Mouse (Mus musculus) olfactory bulb, adult 2 months (tissue): ENCODE measurements around the gene B430305J03Rik. TPM values are rescaled to one million over a fixed set of nuclear protein-coding genes. Genes with fewer than 3 reads are reported as not detected.

ENCODE experiments used
- H3K27ac ChIP-seq: fragments of 200-500 bp; 2 replicates; pipeline ENCODE4 v1.5.1; 2012; ENCODE audit warnings: low read depth, low read length; ENCODE audit not compliant: insufficient read depth
- H3K4me1 ChIP-seq: fragments of 200-500 bp; 2 replicates; pipeline ENCODE4 v1.6.1; 2012; ENCODE audit warnings: low read length; ENCODE audit not compliant: control insufficient read depth, insufficient read depth
- H3K4me3 ChIP-seq: fragments of 200-500 bp; 2 replicates; pipeline ENCODE4 v1.5.1; 2012; ENCODE audit warnings: mild to moderate bottlenecking, low read depth, low read length, moderate library complexity; ENCODE audit not compliant: insufficient read depth
- CTCF ChIP-seq: fragments of 200-500 bp; IDR thresholded peaks from 2 replicates; pipeline ENCODE4 v1.5.1; 2012; ENCODE audit warnings: low read depth, mild to moderate bottlenecking, low read length, moderate library complexity; ENCODE audit not compliant: insufficient read depth
- POLR2A ChIP-seq: fragments of 200-500 bp; IDR thresholded peaks from 2 replicates; pipeline ENCODE4 v1.6.1; 2012; ENCODE audit warnings: mild to moderate bottlenecking, low read depth, low read length, moderate library complexity; ENCODE audit not compliant: insufficient read depth
- WGBS: fragments of 180-500 bp; shearing (Covaris S2); methylation state at CpG from one replicate; pipeline ENCODE4 v1.1.7; 2018; 5-methylcytosine and 5-hydroxymethylcytosine counted together
- polyA plus RNA-seq: library from polyadenylated mRNA; stranded (reverse); fragments of >200 nt; gene quantifications from 2 replicates; pipeline ENCODE4 v1.2.4, GENCODE M21; 2012; ENCODE audit warnings: low replicate concordance; ENCODE audit not compliant: missing spikeins, insufficient read depth, insufficient read length

The B430305J03Rik gene
- not detected in 2 replicates for polyA plus RNA-seq

DNA sequence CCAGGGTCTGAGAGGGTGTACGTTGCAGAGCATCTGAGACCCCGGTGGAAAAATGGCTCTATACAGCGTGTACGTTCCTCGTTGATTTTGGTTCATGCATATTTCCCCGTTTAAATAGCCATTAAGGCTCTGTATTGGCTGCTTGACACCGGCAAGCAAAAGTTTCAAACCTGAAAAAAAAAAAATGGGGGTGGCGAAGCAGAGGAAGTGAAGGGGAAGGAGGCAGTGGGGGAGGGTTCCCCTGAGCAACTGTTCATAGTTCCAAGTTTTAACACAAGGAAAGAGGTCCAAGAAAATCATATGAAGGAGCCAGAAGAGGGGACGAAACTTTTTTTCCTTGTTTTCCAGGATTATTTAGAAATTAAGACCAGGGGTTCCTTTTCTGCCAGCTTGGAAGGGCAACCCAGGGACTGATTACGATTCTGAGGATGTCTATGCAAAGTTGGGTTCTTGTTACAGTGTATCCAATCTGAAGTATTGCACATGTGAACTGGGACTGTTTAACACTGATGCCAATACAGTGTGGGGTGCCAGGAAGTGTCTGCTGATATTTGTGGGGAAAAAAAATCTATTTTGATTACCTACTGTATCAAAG lies at the start of gene B430305J03Rik:
Gene B430305J03Rik (minus strand): TSS at position 173 of the 595 bp plus-strand sequence.
- under 1% methylated on average over 10 of the region's 10 CpGs for WGBS
- TF ChIP-seq POLR2A (no peak), CTCF (no peak)

DNA sequence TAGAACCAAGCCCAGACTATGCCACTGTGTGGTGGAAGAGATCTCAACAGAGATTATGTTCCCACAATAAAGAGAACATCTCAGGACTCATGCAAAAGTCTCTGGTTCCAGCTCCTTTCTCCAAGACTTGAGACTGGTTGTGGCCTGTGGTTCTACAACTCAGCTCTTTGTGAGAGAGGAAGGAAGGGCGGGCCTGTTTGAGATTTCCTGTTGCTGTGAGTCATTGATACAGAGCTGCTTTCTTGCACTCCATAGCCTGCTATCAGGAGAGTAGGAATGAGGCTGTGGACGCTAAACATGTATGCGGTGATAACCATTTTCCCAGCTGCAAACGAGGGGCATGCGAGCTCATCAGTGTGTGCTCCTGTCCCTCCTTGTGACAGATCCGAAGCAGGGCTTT lies 43.9 kb upstream of the B430305J03Rik start:
- H3K27ac ChIP-seq: no peak overlapping the region
- TF ChIP-seq CTCF (no peak), POLR2A (no peak)
- no peak overlapping the region for H3K4me3 ChIP-seq
- 62% methylated on average over 6 of the region's 6 CpGs for WGBS
- no peaks in the 10 kb centered on the region for H3K4me1 ChIP-seq

More for the DNA sequence above, at the start of gene B430305J03Rik:
- peaks cover 2% of the 10 kb centered on the region; the same call in 1 of the 2 replicates for H3K4me1 ChIP-seq
- peak within 1 kb of the TSS; percentile 68 for H3K4me3 ChIP-seq
- H3K27ac ChIP-seq: peak within 1 kb of the TSS; percentile 77

DNA sequence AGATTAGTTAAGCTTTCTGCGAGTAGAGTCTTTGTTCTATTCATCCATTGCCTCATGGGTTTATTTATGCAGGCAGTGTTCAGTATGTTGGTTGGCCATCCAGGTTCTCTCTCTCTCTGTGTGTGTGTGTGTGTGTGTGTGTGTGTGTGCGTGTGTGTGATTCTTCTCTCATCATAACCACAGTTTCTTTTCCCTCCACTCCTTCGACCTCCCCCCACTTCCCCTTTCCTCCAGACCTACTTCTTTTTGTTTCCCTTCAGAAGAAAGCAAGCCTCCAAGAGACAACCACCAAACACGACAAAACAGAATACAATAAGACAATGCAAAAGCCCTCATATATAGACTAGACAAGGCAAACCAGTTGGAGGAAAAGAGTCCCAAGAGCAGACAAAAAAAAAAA lies 41.2 kb upstream of the B430305J03Rik start:
- H3K4me3 ChIP-seq: no peak overlapping the region
- no peak overlapping the region for H3K27ac ChIP-seq
- no peaks in the 10 kb centered on the region for H3K4me1 ChIP-seq
- 77% methylated on average over 4 of the region's 4 CpGs for WGBS
- no peak for TF ChIP-seq POLR2A
- TF ChIP-seq CTCF: no peak

DNA sequence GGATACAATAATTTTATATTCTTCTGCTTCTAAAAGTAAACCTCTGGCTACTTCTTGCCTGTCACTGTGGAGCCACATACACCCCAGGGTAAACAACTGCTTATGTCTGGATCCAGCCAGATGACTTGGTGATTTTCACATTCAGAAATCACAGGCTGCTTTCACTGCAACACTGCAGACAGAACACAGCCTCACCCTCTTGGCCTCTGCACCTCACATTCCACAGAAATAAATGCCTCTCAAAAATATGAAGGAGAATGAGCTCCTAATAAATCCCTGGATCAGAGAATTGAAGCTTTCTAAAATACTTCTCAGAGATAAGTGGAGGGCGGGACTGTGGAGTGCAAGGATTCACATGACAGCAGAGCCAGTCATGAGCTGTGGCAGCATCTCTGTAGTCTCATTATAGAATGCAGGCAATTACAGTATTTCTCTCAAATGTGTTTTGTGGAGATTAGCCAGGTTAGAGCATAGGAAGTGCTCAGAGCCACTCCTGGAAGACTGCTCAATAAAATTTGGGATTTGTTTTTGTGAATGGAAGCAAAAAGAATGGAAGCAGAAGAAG lies 35.2 kb upstream of the B430305J03Rik start:
- no peak overlapping the region for H3K4me3 ChIP-seq
- WGBS: 70% methylated on average over 1 of the region's 1 CpGs
- H3K4me1 ChIP-seq: no peaks in the 10 kb centered on the region
- TF ChIP-seq CTCF (no peak), POLR2A (no peak)
- H3K27ac ChIP-seq: no peak overlapping the region

DNA sequence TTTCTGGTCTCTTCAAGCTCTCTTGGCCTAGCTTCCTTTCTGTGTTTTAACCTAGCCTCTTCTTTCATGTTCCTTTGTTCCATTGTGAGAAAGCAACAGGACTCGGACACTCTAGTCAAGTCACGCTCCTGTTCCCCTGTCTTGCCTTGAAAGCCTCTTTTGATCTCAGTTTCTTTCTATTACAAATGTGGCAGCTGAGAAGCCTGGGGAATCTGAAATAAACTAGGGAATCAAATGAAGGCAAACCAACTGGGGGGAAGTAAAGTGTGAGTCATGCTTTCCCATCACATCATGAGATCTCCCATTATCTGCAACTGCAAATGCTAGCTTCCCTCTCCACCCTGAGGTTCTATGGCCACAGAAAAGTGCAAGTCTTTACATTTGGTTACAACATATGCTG lies 31.0 kb upstream of the B430305J03Rik start:
- WGBS: 32% methylated on average over 2 of the region's 2 CpGs
- peak overlapping the region; percentile 61; the same call in 1 of the 2 replicates for H3K27ac ChIP-seq
- no peaks in the 10 kb centered on the region for H3K4me1 ChIP-seq
- no peak for TF ChIP-seq CTCF
- no peak for TF ChIP-seq POLR2A
- H3K4me3 ChIP-seq: no peak overlapping the region

DNA sequence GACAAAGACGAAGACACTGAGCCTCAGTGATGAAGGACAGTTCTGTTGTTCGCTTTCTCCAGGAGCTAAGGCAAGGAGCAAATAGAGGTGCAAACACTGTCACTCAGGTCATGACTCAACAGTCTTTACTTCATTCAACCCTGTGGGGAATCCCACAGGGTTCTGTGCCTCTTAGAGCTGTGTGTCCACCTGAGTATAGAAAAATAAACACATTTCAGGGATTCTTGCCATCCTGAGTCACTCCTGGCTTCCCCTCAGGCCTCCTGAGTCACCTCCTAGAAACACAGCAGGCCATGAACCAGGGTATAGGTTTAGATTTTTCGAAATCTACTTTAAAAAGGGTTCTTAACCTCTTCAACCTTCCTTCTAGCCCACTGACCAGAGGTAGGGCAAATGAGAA lies 29.6 kb upstream of the B430305J03Rik start:
- TF ChIP-seq POLR2A (no peak), CTCF (no peak)
- 94% methylated on average over 3 of the region's 3 CpGs for WGBS
- Histone ChIP-seq H3K27ac (no peak overlapping the region), H3K4me3 (no peak overlapping the region), H3K4me1 (no peaks in the 10 kb centered on the region)

DNA sequence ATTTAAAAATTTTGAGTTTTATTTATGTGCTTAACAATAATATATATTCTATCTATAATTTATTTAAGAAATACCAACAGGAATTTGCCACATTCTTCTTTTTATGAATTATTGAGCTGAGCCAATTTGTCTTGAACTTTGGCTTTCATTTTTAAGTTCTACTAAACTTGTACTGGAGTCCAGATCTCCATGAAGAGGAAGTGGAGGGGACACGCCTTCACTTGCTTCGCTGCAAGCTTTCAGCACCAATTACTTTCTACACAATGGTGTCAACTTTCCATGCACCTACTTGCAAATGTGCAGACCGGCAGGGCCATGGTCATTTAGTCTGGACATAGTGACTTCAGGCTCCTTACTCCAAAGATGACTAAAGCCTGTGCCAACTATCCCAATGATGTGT lies 27.8 kb upstream of the B430305J03Rik start:
- Histone ChIP-seq H3K4me3 (no peak overlapping the region), H3K4me1 (no peaks in the 10 kb centered on the region), H3K27ac (no peak overlapping the region)
- TF ChIP-seq CTCF (no peak), POLR2A (no peak)
- WGBS: 82% methylated on average over 3 of the region's 3 CpGs

DNA sequence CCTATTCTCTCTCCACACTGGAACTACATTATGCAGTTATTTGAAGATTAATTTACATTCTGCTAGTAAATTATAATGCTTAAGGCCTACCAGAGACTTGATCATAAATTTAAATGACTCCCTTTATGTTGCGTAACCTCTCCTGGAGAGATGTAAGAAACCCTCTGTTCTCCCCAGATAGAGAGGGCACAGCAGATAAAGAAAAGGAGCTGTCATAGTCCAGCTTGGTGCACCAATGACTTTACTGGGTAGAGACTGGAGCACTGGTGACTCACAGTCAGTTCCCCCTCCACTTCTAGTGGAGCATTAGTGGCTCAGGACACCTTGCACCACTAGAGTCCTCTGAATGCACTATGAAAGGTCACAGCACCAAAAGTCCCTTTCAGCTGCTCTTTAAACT lies 27.1 kb upstream of the B430305J03Rik start:
- TF ChIP-seq POLR2A (no peak), CTCF (no peak)
- Histone ChIP-seq H3K27ac (no peak overlapping the region), H3K4me1 (no peaks in the 10 kb centered on the region), H3K4me3 (no peak overlapping the region)
- 100% methylated on average over 1 of the region's 1 CpGs for WGBS

DNA sequence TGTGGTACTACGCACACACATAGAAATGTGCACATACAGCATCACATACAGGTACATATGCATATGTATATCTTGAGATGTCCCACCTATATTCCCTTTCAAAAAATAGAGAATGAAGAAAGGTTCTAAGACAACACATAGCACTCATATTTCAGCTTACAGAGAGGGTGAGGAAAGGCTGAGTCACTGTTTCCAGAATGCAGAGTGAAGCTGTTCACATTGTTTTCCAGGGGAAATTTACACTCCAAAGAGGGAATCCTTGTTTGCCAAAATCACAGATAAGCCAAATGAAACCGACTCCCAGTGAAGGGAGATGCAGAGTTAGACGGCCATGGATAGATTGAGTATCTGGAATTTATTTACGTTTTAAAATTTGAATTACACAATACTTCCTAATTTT lies 25.8 kb upstream of the B430305J03Rik start:
- TF ChIP-seq CTCF: no peak
- no peak for TF ChIP-seq POLR2A
- Histone ChIP-seq H3K4me1 (no peaks in the 10 kb centered on the region), H3K27ac (no peak overlapping the region), H3K4me3 (no peak overlapping the region)
- WGBS: 75% methylated on average over 4 of the region's 4 CpGs

DNA sequence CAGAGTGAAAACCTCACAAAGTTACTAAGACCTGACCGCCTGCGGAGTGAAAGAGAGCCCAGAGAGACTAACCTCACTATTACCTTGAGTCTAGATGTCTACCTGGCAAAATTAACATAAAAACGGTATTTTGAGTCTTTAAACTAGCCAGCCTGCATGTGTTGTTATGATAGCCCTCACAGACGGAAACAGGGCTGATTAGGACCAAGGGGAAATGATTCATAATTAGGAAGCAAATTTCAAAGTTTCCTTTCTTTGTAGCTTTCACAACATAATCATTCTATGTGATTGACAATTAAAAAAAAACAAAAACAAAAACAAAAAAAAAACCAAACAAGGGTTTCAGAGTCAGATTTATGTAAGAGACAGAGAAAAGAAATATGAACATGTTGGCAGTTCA lies 20.6 kb upstream of the B430305J03Rik start:
- TF ChIP-seq POLR2A (no peak), CTCF (no peak)
- H3K4me3 ChIP-seq: no peak overlapping the region
- H3K4me1 ChIP-seq: no peaks in the 10 kb centered on the region
- no peak overlapping the region for H3K27ac ChIP-seq
- 86% methylated on average over 4 of the region's 4 CpGs for WGBS
